Mouse (Mus musculus) spleen, postnatal 14 days (tissue): ENCODE measurements around the gene Tbc1d22a.

Experiments
- DNase-seq, 2 experiments: peaks; one replicate each; pipeline ENCODE4 v3.0.0; 2021 to 2022; ENCODE audit warnings: low spot score in 2 of 2

The Tbc1d22a gene

GRCm38 (mm10) chr15:86277428-86277827 is 63.2 kb downstream of the Tbc1d22a start:
- no peak for DNase-seq

GRCm38 (mm10) chr15:86279059-86279974 is 65.1 kb downstream of the Tbc1d22a start:
- no peak for DNase-seq

GRCm38 (mm10) chr15:86280137-86280536 is 65.9 kb downstream of the Tbc1d22a start:
- DNase-seq = no peak

- DNase-seq = no peak
These were observed 69.0 kb downstream of the Tbc1d22a start for GRCm38 (mm10) chr15:86283238-86283637.

GRCm38 (mm10) chr15:86285296-86285695 is 71.0 kb downstream of the Tbc1d22a start:
- no peak for DNase-seq

- no peak for DNase-seq
These were observed 75.8 kb downstream of the Tbc1d22a start for GRCm38 (mm10) chr15:86290074-86290473.

GRCm38 (mm10) chr15:86292288-86292687 is 78.0 kb downstream of the Tbc1d22a start:
- DNase-seq = no peak

GRCm38 (mm10) chr15:86294426-86294825 is 80.2 kb downstream of the Tbc1d22a start:
- DNase-seq = no peak

GRCm38 (mm10) chr15:86295722-86296288 is 81.5 kb downstream of the Tbc1d22a start:
- DNase-seq = no peak

- DNase-seq = no peak
These were observed 83.0 kb downstream of the Tbc1d22a start for GRCm38 (mm10) chr15:86297281-86297680.

- no peak for DNase-seq
These were observed 89.6 kb downstream of the Tbc1d22a start for GRCm38 (mm10) chr15:86303876-86304275.

GRCm38 (mm10) chr15:86304861-86305260 is 90.6 kb downstream of the Tbc1d22a start:
- DNase-seq = no peak

GRCm38 (mm10) chr15:86305290-86305689 is 91.0 kb downstream of the Tbc1d22a start:
- DNase-seq = no peak

GRCm38 (mm10) chr15:86309213-86309829 is 95.1 kb downstream of the Tbc1d22a start:
- DNase-seq = no peak

GRCm38 (mm10) chr15:86320803-86321510 is 106.7 kb downstream of the Tbc1d22a start:
- DNase-seq = no peak

GRCm38 (mm10) chr15:86326341-86326740 is 112.1 kb downstream of the Tbc1d22a start:
- no peak for DNase-seq

GRCm38 (mm10) chr15:86329911-86330310 is 115.7 kb downstream of the Tbc1d22a start:
- DNase-seq = no peak

GRCm38 (mm10) chr15:86330454-86330853 is 116.2 kb downstream of the Tbc1d22a start:
- DNase-seq = no peak

GRCm38 (mm10) chr15:86331501-86332245 is 117.4 kb downstream of the Tbc1d22a start:
- no peak for DNase-seq

GRCm38 (mm10) chr15:86333176-86333575 is 118.9 kb downstream of the Tbc1d22a start:
- no peak for DNase-seq

GRCm38 (mm10) chr15:86333606-86334005 is 119.3 kb downstream of the Tbc1d22a start:
- DNase-seq = no peak
